Mouse (Mus musculus) hindbrain, embryonic 15.5 days (tissue): Measurements from ENCODE around the gene Ucp2. TPM values are rescaled to one million over a fixed set of nuclear protein-coding genes. Genes with fewer than 3 reads are reported as not detected.
A peak's percentile ranks its signal among the peaks of the same experiment; 100 is the strongest.
"Not testable (repeated sequence)": the region's sequence is repeated elsewhere in the genome, so short reads cannot be mapped to it uniquely, and the experiment has no call there.

ENCODE experiments used
- ATAC-seq: fragments of 200-750 bp; cut with Nextera tagmentation; 2 replicates; pipeline ENCODE4 v1.8.0; 2017; ENCODE audit warnings: low read depth, moderate number of reproducible peaks, moderate TSS enrichment; ENCODE audit not compliant: low FRiP score
- H3K27ac ChIP-seq: fragments of 300-500 bp; sonication (generic); replicated peaks from 2 replicates; pipeline ENCODE4 v1.5.1; 2015; ENCODE audit warnings: mild to moderate bottlenecking, inconsistent platforms
- H3K27me3 ChIP-seq: fragments of 300-500 bp; sonication (generic); 2 replicates; pipeline ENCODE4 v1.6.1; 2015; ENCODE audit warnings: control low read depth, inconsistent platforms
- H3K36me3 ChIP-seq: fragments of 300-500 bp; sonication (generic); 2 replicates; pipeline ENCODE4 v1.6.1; 2015; ENCODE audit warnings: control low read depth, inconsistent platforms
- H3K4me1 ChIP-seq: fragments of 300-500 bp; sonication (generic); replicated peaks from 2 replicates; pipeline ENCODE4 v1.6.1; 2015; ENCODE audit warnings: control low read depth, inconsistent platforms
- H3K4me2 ChIP-seq: fragments of 300-500 bp; sonication (generic); 2 replicates; pipeline ENCODE4 v1.6.1; 2015; ENCODE audit warnings: moderate library complexity, mild to moderate bottlenecking, inconsistent platforms
- H3K4me3 ChIP-seq: fragments of 300-500 bp; sonication (generic); 2 replicates; pipeline ENCODE4 v1.5.1; 2015; ENCODE audit warnings: mild to moderate bottlenecking, inconsistent platforms
- H3K9ac ChIP-seq: fragments of 300-500 bp; sonication (generic); 2 replicates; pipeline ENCODE4 v1.6.1; 2015; ENCODE audit warnings: inconsistent platforms
- H3K9me3 ChIP-seq: fragments of 300-500 bp; sonication (generic); 2 replicates; pipeline ENCODE4 v1.6.1; 2016; ENCODE audit warnings: control low read depth, inconsistent platforms
- WGBS: fragments of 180-500 bp; shearing (Covaris S2); methylation state at CpG from one replicate; pipeline ENCODE4 v1.1.7; 2015; 5-methylcytosine and 5-hydroxymethylcytosine counted together
- polyA plus RNA-seq: library from polyadenylated mRNA; unstranded; fragments of >200 nt; fragmentation: Nextera tagmentation; extraction: Ambion mirVana; gene quantifications from 2 replicates; pipeline ENCODE4 v1.2.1, GENCODE M21; 2015

The Ucp2 gene
- polyA plus RNA-seq, 1 experiment from 2014 or later = 81.8 TPM

DNA sequence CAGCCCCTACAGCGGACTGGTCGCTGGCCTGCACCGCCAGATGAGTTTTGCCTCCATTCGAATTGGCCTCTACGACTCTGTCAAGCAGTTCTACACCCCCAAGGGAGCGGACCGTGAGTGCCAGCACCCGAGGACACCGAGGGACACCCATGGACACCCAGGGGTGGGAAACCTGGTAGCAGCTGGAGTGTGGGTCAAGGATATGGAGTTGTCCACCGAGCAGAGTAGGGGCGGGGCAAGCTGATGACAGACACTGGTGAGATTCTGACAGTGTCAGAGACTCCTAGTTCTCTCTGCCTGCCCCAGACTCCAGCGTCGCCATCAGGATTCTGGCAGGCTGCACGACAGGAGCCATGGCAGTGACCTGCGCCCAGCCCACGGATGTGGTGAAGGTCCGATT is 13.0 kb upstream of the Ucp2 start:
- Histone ChIP-seq H3K9me3 (no peaks in the 10 kb centered on the region), H3K27ac (no peak overlapping the region), H3K4me3 (no peak overlapping the region), H3K36me3 (no peaks in the 10 kb centered on the region), H3K4me2 (no peak overlapping the region), H3K4me1 (no peaks in the 10 kb centered on the region), H3K27me3 (no peaks in the 10 kb centered on the region), H3K9ac (no peak overlapping the region)
- whole genome bisulfite sequencing = 86% methylated on average over 17 of the region's 17 CpGs
- no peak for ATAC-seq

- H3K27me3 ChIP-seq, H3K27ac ChIP-seq, H3K4me1 ChIP-seq, H3K36me3 ChIP-seq, H3K4me2 ChIP-seq, H3K9me3 ChIP-seq, H3K9ac ChIP-seq, H3K4me3 ChIP-seq, ATAC-seq: not testable (repeated sequence)
- WGBS = 81% methylated on average over 2 of the region's 2 CpGs
Observed at GRCm38 (mm10) chr7:100482046-100482445, 11.1 kb upstream of the Ucp2 start.

DNA sequence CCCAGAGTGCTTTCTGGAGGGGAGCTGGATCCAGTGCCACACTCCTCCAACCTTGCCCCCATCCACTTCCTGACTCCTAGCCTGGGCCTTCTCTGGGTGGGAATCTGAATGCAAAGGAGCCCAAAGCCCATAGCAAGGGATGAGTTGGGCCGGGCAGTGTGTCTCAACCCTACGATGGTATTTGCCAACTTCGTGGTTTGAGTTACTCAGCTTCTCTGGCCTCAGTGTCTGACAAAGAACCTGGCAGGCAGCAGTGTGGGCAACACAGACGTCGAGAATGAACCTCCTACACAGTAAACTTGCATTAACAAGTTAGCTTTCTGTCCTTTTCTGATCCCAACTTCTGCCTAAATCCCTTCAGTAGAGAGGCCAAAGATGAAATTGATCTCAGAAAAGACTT is 8.6 kb upstream of the Ucp2 start:
- Histone ChIP-seq H3K9me3 (no peaks in the 10 kb centered on the region), H3K4me2 (no peak overlapping the region), H3K4me1 (0 out of 2 replicates have a peak, but pooled peaks cover 3% of the 10 kb centered on the region), H3K27me3 (no peaks in the 10 kb centered on the region), H3K4me3 (no peak overlapping the region), H3K9ac (no peak overlapping the region), H3K36me3 (no peaks in the 10 kb centered on the region), H3K27ac (no peak overlapping the region)
- WGBS = 78% methylated on average over 5 of the region's 5 CpGs
- no peak for ATAC-seq

DNA sequence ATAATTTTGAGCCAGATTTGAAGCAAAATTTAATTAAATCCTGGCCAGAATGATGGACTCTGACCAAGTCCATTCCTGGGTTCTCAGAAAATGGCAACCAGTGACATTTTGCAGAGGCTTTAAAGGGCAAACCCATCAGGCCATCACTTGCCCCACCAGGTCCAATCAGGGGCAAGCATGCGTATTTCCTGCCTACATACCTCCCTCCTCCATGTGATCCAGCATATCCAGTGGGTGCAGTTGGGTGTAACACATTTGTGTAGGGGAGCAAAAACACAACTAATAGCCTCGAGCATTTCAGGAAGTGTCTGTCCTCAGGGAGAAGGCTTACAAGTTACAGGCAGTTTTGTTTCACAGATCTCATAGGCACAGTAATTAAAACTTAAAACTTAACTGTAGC is 5.8 kb upstream of the Ucp2 start:
- no peaks in the 10 kb centered on the region for H3K9me3 ChIP-seq
- WGBS = 72% methylated on average over 2 of the region's 2 CpGs
- H3K4me3 ChIP-seq = no peak overlapping the region
- H3K4me1 ChIP-seq = peaks cover 5% of the 10 kb centered on the region; the same call in 1 of the 2 replicates
- H3K27ac ChIP-seq = no peak overlapping the region
- ATAC-seq = no peak
- H3K9ac ChIP-seq = no peak overlapping the region
- no peak overlapping the region for H3K4me2 ChIP-seq
- H3K27me3 ChIP-seq = no peaks in the 10 kb centered on the region
- no peaks in the 10 kb centered on the region for H3K36me3 ChIP-seq

GRCm38 (mm10) chr7:100488474-100489048 is 4.6 kb upstream of the Ucp2 start:
- WGBS = 28% methylated on average over 10 of the region's 10 CpGs
- H3K9ac ChIP-seq = no peak overlapping the region
- H3K27me3 ChIP-seq = no peaks in the 10 kb centered on the region
- H3K9me3 ChIP-seq = no peaks in the 10 kb centered on the region
- no peak overlapping the region for H3K4me2 ChIP-seq
- no peak overlapping the region for H3K4me3 ChIP-seq
- no peaks in the 10 kb centered on the region for H3K36me3 ChIP-seq
- peak; percentile 62; the same call in 1 of the 2 replicates for ATAC-seq
- H3K27ac ChIP-seq = peak overlapping the region; percentile 46
- H3K4me1 ChIP-seq = peaks cover 17% of the 10 kb centered on the region

DNA sequence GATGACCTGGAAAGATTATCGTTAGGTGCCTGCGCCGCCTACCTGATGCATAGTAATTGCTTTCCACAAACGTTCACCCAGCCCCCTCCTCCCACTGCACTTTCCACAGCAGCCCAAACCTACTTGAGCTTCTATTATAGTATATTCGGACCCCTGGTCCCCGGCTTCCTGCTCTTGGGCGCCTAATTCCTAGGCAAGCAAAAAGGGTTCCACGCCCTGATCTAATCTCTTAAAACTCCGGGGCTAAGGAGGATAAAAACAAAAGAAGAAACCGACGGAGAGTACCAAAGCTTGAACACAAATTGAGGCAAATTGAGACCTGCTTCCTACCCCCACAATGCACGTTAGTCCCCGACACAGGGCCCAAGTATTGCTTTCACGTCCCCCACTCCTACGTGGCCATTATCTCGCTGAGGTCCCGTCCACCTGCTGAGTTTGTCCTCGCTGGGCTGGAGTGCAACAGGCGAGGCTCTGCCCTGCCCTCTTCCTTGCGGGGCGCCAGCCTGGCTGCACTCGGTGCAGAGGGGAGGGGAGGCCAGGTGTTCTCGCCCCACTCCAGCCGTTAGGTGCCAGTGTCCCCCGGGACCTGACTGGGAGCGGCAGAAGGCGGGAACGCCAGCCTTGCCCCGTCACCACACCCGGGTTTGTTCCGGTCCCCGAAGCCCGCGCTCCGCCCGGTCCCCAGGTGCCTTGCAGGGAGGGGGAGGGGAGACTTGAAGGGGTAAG is 583 bp upstream of the Ucp2 start:
- ATAC-seq = no peak
- Histone ChIP-seq H3K4me2 (peak overlapping the region; percentile 65), H3K9ac (peak overlapping the region; percentile 31), H3K4me1 (peaks cover 48% of the 10 kb centered on the region), H3K27ac (no peak overlapping the region), H3K9me3 (no peaks in the 10 kb centered on the region), H3K36me3 (no peaks in the 10 kb centered on the region), H3K27me3 (no peaks in the 10 kb centered on the region), H3K4me3 (peak overlapping the region; percentile 37)
- 4% methylated on average over 29 of the region's 36 CpGs for WGBS

DNA sequence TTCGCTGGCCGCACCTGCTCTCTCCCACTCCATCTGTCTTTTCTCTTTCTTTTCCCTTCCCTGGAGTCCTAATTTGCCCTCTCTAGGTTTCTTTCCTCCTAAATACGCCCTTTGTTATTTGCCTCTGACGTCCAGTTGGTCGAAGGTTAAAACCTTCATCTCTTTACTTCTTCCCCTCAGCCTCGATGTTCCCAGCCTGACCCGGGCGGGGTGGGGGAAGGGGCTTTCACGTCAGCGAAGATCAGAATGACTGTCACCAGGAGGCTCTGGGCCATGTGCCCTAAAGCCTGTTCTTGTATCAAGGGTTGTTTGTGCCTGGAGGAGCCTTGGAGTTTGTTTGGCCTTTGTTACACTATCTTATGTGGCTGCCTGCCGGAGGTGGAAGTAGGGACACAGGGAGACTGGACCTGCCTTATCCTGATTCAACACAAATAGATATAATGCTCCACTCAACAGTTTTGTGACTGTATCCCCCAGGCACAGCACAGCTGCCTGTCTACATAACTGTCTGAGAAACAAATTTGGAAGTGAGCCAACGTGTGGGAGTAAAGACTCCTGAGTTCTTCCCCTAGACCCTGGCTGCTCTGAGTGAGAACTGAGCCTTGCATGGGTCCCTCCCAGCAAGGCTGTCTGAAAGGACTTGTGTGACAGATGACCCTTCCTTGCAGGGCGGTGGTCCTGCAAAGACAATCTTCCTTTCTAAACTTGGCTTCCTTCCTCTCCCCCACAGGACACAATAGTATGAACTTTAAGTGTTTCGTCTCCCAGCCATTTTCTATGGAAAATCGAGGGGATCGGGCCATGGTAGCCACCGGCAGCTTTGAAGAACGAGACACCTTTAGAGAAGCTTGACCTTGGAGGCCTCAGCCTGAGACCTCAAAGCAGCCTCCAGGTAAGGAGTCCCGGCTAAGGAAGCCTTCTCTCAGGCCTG is 612 bp downstream of the Ucp2 start:
- WGBS = 36% methylated on average over 19 of the region's 19 CpGs
- Histone ChIP-seq H3K9ac (no peak overlapping the region), H3K36me3 (no peaks in the 10 kb centered on the region), H3K4me1 (peaks cover 45% of the 10 kb centered on the region), H3K27ac (peak overlapping the region; percentile 49), H3K27me3 (no peaks in the 10 kb centered on the region), H3K4me3 (peak overlapping the region; percentile 37), H3K4me2 (peak overlapping the region; percentile 65), H3K9me3 (no peaks in the 10 kb centered on the region)
- no peak for ATAC-seq

DNA sequence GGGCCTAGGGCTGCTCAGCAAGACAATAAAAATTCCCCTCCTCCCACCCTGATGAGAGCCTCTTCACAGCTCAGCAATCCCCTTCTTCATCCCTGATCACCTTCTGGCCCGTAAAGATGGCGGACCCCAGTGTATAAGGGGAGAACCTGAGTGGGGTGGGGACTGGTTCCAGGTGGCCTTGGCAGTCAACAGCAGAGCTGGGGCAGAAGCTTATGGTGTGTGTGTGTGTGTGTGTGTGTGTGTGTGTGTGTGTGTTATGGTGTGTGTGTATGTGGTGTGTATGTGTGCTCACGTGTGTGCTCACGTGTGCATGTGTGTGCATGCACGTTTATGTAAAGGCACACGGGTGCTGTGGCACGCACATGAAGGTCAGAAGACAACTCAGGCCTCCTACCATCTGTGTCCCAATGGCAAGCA is 1.3 kb downstream of the Ucp2 start:
- H3K4me3 ChIP-seq = peak overlapping the region; percentile 37

GRCm38 (mm10) chr7:100495042-100495441 is 1.9 kb downstream of the Ucp2 start:
- H3K36me3 ChIP-seq = no peaks in the 10 kb centered on the region
- no peak for ATAC-seq
- peak overlapping the region; percentile 79 for H3K27ac ChIP-seq
- no peak overlapping the region for H3K9ac ChIP-seq
- peaks cover 45% of the 10 kb centered on the region for H3K4me1 ChIP-seq
- no peaks in the 10 kb centered on the region for H3K27me3 ChIP-seq
- no peak overlapping the region for H3K4me3 ChIP-seq
- WGBS = 50% methylated on average over 8 of the region's 8 CpGs
- H3K4me2 ChIP-seq = peak overlapping the region; percentile 65
- no peaks in the 10 kb centered on the region for H3K9me3 ChIP-seq

More for the DNA sequence above, 1.3 kb downstream of the Ucp2 start:
- Histone ChIP-seq H3K9me3 (no peaks in the 10 kb centered on the region), H3K27ac (0 out of 2 replicates have a peak overlapping the region, but pooled peaks have one; percentile 49), H3K4me1 (peaks cover 45% of the 10 kb centered on the region), H3K4me2 (peak overlapping the region; percentile 65), H3K9ac (no peak overlapping the region), H3K27me3 (no peaks in the 10 kb centered on the region), H3K36me3 (no peaks in the 10 kb centered on the region)
- 85% methylated on average over 7 of the region's 7 CpGs for WGBS
- no peak for ATAC-seq

GRCm38 (mm10) chr7:100495581-100496251 is 2.6 kb downstream of the Ucp2 start:
- WGBS = 29% methylated on average over 11 of the region's 11 CpGs
- Histone ChIP-seq H3K4me2 (peak overlapping the region; percentile 65), H3K4me1 (peaks cover 45% of the 10 kb centered on the region), H3K4me3 (no peak overlapping the region), H3K9me3 (no peaks in the 10 kb centered on the region), H3K9ac (no peak overlapping the region), H3K27ac (peak overlapping the region; percentile 79), H3K27me3 (no peaks in the 10 kb centered on the region), H3K36me3 (no peaks in the 10 kb centered on the region)
- ATAC-seq = peak; percentile 86

DNA sequence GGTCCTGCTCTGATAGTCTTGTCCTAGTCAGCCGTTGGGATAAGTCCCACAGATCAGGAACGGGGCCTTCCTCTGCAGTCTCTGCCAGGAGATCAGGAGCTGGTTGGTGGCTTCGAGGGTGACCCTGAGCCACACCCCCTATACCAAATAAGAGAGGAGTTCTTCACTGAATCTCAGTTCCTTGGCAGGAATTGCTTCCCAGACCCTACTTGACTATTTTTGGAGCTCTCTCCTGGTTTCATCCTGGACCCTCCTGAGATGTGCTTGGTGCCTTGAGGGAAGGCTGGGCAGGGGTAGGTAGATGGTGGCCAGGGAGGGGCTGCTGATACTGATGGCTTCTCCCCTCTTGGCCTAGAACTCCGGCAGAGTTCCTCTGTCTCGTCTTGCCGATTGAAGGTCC is 3.2 kb downstream of the Ucp2 start:
- Histone ChIP-seq H3K4me2 (no peak overlapping the region; the same call in 1 of the 2 replicates), H3K27me3 (no peaks in the 10 kb centered on the region), H3K9ac (no peak overlapping the region), H3K27ac (peak overlapping the region; percentile 79), H3K4me3 (no peak overlapping the region), H3K9me3 (no peaks in the 10 kb centered on the region), H3K4me1 (peaks cover 45% of the 10 kb centered on the region), H3K36me3 (no peaks in the 10 kb centered on the region)
- ATAC-seq = no peak
- 85% methylated on average over 6 of the region's 6 CpGs for WGBS
